ENCODE assay signal across 8 mouse cellular contexts in genomic region chr19:4125268-4125667, GRCm38 (mm10). TPM values are rescaled to one million over a fixed set of nuclear protein-coding genes. Genes with fewer than 3 reads are reported as not detected.
DNase-seq lines count a peak whose midpoint lies in the region; ATAC-seq and TF ChIP-seq lines count a peak whose summit lies in the region.
"Not testable (repeated sequence)": the region's sequence is repeated elsewhere in the genome, so short reads cannot be mapped to it uniquely, and the experiment has no call there.
"Had no signal": no experiment of that assay in that cellular context is flagged by ENCODE, and none has a peak within 500 bp of the region (broad histone marks: within the 10 kb centered on the region; RNA-seq: fewer than 3 reads in every experiment).

No protein-coding gene starts in this region.

- peak overlapping the region; percentile 67 for H3K4me2 ChIP-seq in heart, embryonic 13.5 days
- H3K4me2 ChIP-seq in intestine, embryonic 16.5 days (ENCODE audit: low read depth, low read length), result peak overlapping the region; percentile 79

- peaks cover 29% of the 10 kb centered on the region for H3K36me3 ChIP-seq in heart, embryonic 13.5 days
- not testable (repeated sequence) for H3K36me3 ChIP-seq in intestine, embryonic 16.5 days (ENCODE audit: control insufficient read depth, insufficient read depth, low read length); liver, adult 2 months (ENCODE audit: control insufficient read depth, insufficient read depth, low read length)
- H3K36me3 ChIP-seq in midbrain, embryonic 10.5 days, result peaks cover 30% of the 10 kb centered on the region

- peak overlapping the region; percentile 78 for H3K9ac ChIP-seq in heart, embryonic 13.5 days
- H3K9ac ChIP-seq in intestine, embryonic 16.5 days (ENCODE audit: low read depth, low read length), result peak overlapping the region; percentile 87
- peak overlapping the region; percentile 63 for H3K9ac ChIP-seq in liver, adult 2 months (ENCODE audit: low read depth, low read length)

- WGBS in heart, embryonic 13.5 days, result 40% methylated on average over 1 of the region's 4 CpGs
- WGBS in intestine, embryonic 16.5 days, result 9% methylated on average over 4 of the region's 4 CpGs
- WGBS in liver, adult 2 months, result 4% methylated on average over 4 of the region's 4 CpGs
- 18% methylated on average over 4 of the region's 4 CpGs for WGBS in midbrain, embryonic 10.5 days

- H3K4me3 ChIP-seq in embryonic fibroblast, embryonic 13.5 days (ENCODE audit: insufficient read depth, low read length), result peak overlapping the region; percentile 35; the same call in 1 of the 2 replicates
- peak overlapping the region; percentile 75 for H3K4me3 ChIP-seq in heart, embryonic 13.5 days
- H3K4me3 ChIP-seq in intestine, embryonic 16.5 days (ENCODE audit: low read length), result peak overlapping the region; percentile 87
- H3K4me3 ChIP-seq in liver, adult 2 months (ENCODE audit: insufficient read depth, low read depth, low read length), result peak overlapping the region; percentile 41
- H3K4me3 ChIP-seq in midbrain, embryonic 10.5 days, result peak overlapping the region; percentile 79

- not testable (repeated sequence) for TF ChIP-seq POLR2A in embryonic fibroblast, embryonic 13.5 days (IDR thresholded peaks at IDR 0.05; ENCODE audit: low read depth, low read length); liver, adult 2 months (IDR thresholded peaks at IDR 0.05; ENCODE audit: extremely low read depth, insufficient read depth, low read length)

- not testable (repeated sequence) for H3K79me2 ChIP-seq in liver, adult 2 months (ENCODE audit: control insufficient read depth, insufficient read depth, low read length)

- not testable (repeated sequence) for TF ChIP-seq CTCF in embryonic fibroblast, embryonic 13.5 days (IDR thresholded peaks at IDR 0.05; ENCODE audit: borderline replicate concordance, insufficient read depth, low read length); liver, adult 2 months (IDR thresholded peaks at IDR 0.05; ENCODE audit: low read depth, low read length)

- H3K27ac ChIP-seq in embryonic fibroblast, embryonic 13.5 days (ENCODE audit: insufficient read depth, low read length), result 0 out of 2 replicates have a peak overlapping the region, but pooled peaks have one; percentile 29
- not testable (repeated sequence) for H3K27ac ChIP-seq in heart, embryonic 13.5 days (replicated peaks); intestine, embryonic 16.5 days (ENCODE audit: low read length)
- 0 out of 2 replicates have a peak overlapping the region, but pooled peaks have one; percentile 3 for H3K27ac ChIP-seq in liver, adult 2 months (replicated peaks; ENCODE audit: insufficient read depth, low read depth, low read length)
- peak overlapping the region; percentile 90 for H3K27ac ChIP-seq in midbrain, embryonic 10.5 days (replicated peaks)

- not testable (repeated sequence) for H3K9me3 ChIP-seq in heart, embryonic 13.5 days; intestine, embryonic 16.5 days (ENCODE audit: control insufficient read depth, low read length); midbrain, embryonic 10.5 days (replicated peaks)

- DNase-seq in brain, adult 2 months (ENCODE audit: low read depth, low spot score), result peak; percentile 66
- DNase-seq in liver, adult 2 months (ENCODE audit: extremely low read depth, low read depth, low spot score); midbrain, embryonic 10.5 days (ENCODE audit: low spot score): not testable (repeated sequence)
- DNase-seq in retina, postnatal 1 day, result peak; percentile 35

- not testable (repeated sequence) for H3K4me1 ChIP-seq in embryonic fibroblast, embryonic 13.5 days (ENCODE audit: control insufficient read depth, insufficient read depth, low read length); liver, adult 2 months (ENCODE audit: control insufficient read depth, insufficient read depth, low read length)
- peaks cover 42% of the 10 kb centered on the region for H3K4me1 ChIP-seq in heart, embryonic 13.5 days
- H3K4me1 ChIP-seq in intestine, embryonic 16.5 days (ENCODE audit: control insufficient read depth, insufficient read depth, low read length), result peaks cover 20% of the 10 kb centered on the region
- peaks cover 32% of the 10 kb centered on the region for H3K4me1 ChIP-seq in midbrain, embryonic 10.5 days

- H3K27me3 ChIP-seq in heart, embryonic 13.5 days (replicated peaks); intestine, embryonic 16.5 days (replicated peaks; ENCODE audit: control insufficient read depth, insufficient read depth, low read length); liver, adult 2 months (ENCODE audit: control insufficient read depth, insufficient read depth, low read length); midbrain, embryonic 10.5 days (ENCODE audit: low read depth, poor library complexity, severe bottlenecking): not testable (repeated sequence)

- ATAC-seq in heart, embryonic 13.5 days (ENCODE audit: extremely low read depth, insufficient number of reproducible peaks, low FRiP score, low TSS enrichment), result peak; percentile 1; the same call in 1 of the 2 replicates
- ATAC-seq in intestine, embryonic 16.5 days, result peak; percentile 32

RNA-seq across cellular contexts. Expression of gene Aip, which starts 0.4 kb away (rescaled TPM):
- 63.9 and 72.7 TPM in 2 replicates for polyA plus RNA-seq in embryonic fibroblast, embryonic 13.5 days (2011; ENCODE audit: insufficient read length, low read depth, missing spikeins)
- 84.3 and 96.3 TPM in 2 replicates for polyA plus RNA-seq in heart, embryonic 13.5 days (2015; fragmentation: Nextera tagmentation; extraction: Ambion mirVana)
- 78.4 and 81.2 TPM in 2 replicates for polyA plus RNA-seq in intestine, embryonic 16.5 days (2015; fragmentation: Nextera tagmentation; extraction: Ambion mirVana)
- 16.5 and 20.1 TPM in 2 replicates for total RNA-seq in liver, adult 2 months (2014; rRNA removed)
- polyA plus RNA-seq in liver, adult 2 months (2012; rRNA removed), result 30.0 and 33.5 TPM in 2 replicates
- 60.6 and 61.7 TPM in 2 replicates for polyA plus RNA-seq in midbrain, embryonic 10.5 days (2016; fragmentation: Nextera tagmentation; extraction: Ambion mirVana)

RNA-seq across cellular contexts. Expression of gene Gpr152, which starts 14.3 kb away (rescaled TPM):
- polyA plus RNA-seq in embryonic fibroblast, embryonic 13.5 days (2011; ENCODE audit: insufficient read length, low read depth, missing spikeins), result not detected in 2 replicates
- polyA plus RNA-seq in heart, embryonic 13.5 days (2015; fragmentation: Nextera tagmentation; extraction: Ambion mirVana), result not detected in 2 replicates
- 0.04 TPM in 1 of 2 replicates, not detected in the other for polyA plus RNA-seq in intestine, embryonic 16.5 days (2015; fragmentation: Nextera tagmentation; extraction: Ambion mirVana)
- not detected in 2 replicates for total RNA-seq in liver, adult 2 months (2014; rRNA removed)
- 0.02 TPM in 2 replicates for polyA plus RNA-seq in liver, adult 2 months (2012; rRNA removed)
- not detected in 2 replicates for polyA plus RNA-seq in midbrain, embryonic 10.5 days (2016; fragmentation: Nextera tagmentation; extraction: Ambion mirVana)
- total RNA-seq: gastrocnemius, postnatal 14 days had no signal

RNA-seq across cellular contexts. Expression of gene Cabp4, which starts 18.6 kb away (rescaled TPM):
- polyA plus RNA-seq in embryonic fibroblast, embryonic 13.5 days (2011; ENCODE audit: insufficient read length, low read depth, missing spikeins), result not detected in 2 replicates
- polyA plus RNA-seq in heart, embryonic 13.5 days (2015; fragmentation: Nextera tagmentation; extraction: Ambion mirVana), result not detected in 2 replicates
- 0.11 and 0.20 TPM in 2 replicates for polyA plus RNA-seq in intestine, embryonic 16.5 days (2015; fragmentation: Nextera tagmentation; extraction: Ambion mirVana)
- 0.37 TPM in 1 of 2 replicates, not detected in the other for total RNA-seq in liver, adult 2 months (2014; rRNA removed)
- polyA plus RNA-seq in liver, adult 2 months (2012; rRNA removed), result not detected in 2 replicates
- not detected in 2 replicates for polyA plus RNA-seq in midbrain, embryonic 10.5 days (2016; fragmentation: Nextera tagmentation; extraction: Ambion mirVana)

RNA-seq across cellular contexts. Expression of gene Coro1b, which starts 23.2 kb away (rescaled TPM):
- 143 and 179 TPM in 2 replicates for polyA plus RNA-seq in embryonic fibroblast, embryonic 13.5 days (2011; ENCODE audit: insufficient read length, low read depth, missing spikeins)
- polyA plus RNA-seq in heart, embryonic 13.5 days (2015; fragmentation: Nextera tagmentation; extraction: Ambion mirVana), result 107 and 122 TPM in 2 replicates
- polyA plus RNA-seq in intestine, embryonic 16.5 days (2015; fragmentation: Nextera tagmentation; extraction: Ambion mirVana), result 264 and 288 TPM in 2 replicates
- total RNA-seq in liver, adult 2 months (2014; rRNA removed), result 66.1 and 72.6 TPM in 2 replicates
- polyA plus RNA-seq in liver, adult 2 months (2012; rRNA removed), result 109 and 114 TPM in 2 replicates
- 133 and 138 TPM in 2 replicates for polyA plus RNA-seq in midbrain, embryonic 10.5 days (2016; fragmentation: Nextera tagmentation; extraction: Ambion mirVana)

RNA-seq across cellular contexts. Expression of gene Pitpnm1, which starts 25.5 kb away (rescaled TPM):
- 14.5 and 19.5 TPM in 2 replicates for polyA plus RNA-seq in embryonic fibroblast, embryonic 13.5 days (2011; ENCODE audit: insufficient read length, low read depth, missing spikeins)
- polyA plus RNA-seq in heart, embryonic 13.5 days (2015; fragmentation: Nextera tagmentation; extraction: Ambion mirVana), result 18.2 and 21.8 TPM in 2 replicates
- 17.5 and 19.7 TPM in 2 replicates for polyA plus RNA-seq in intestine, embryonic 16.5 days (2015; fragmentation: Nextera tagmentation; extraction: Ambion mirVana)
- total RNA-seq in liver, adult 2 months (2014; rRNA removed), result 1.7 and 4.9 TPM in 2 replicates
- 8.1 and 14.2 TPM in 2 replicates for polyA plus RNA-seq in liver, adult 2 months (2012; rRNA removed)
- 12.8 and 15.1 TPM in 2 replicates for polyA plus RNA-seq in midbrain, embryonic 10.5 days (2016; fragmentation: Nextera tagmentation; extraction: Ambion mirVana)

Comparison
In these comparisons a context has a peak if more than half of its experiments do, and no peak if none do; other contexts are left out.
1. H3K4me3 ChIP-seq: peak in every context shown above with its lines; median percentile 87 in intestine, embryonic 16.5 days; 79 in midbrain, embryonic 10.5 days; 75 in heart, embryonic 13.5 days; 41 in liver, adult 2 months; 35 in embryonic fibroblast, embryonic 13.5 days.